Mouse (Mus musculus): ENCODE results near the gene Hnrnpu.

- TF ChIP-seq MAFK (IDR thresholded peaks at IDR 0.05; ENCODE audit: insufficient read depth, low read depth, low read length) (no peak), ZC3H11A (IDR thresholded peaks at IDR 0.05; ENCODE audit: borderline replicate concordance, low read depth, low read length) (no peak), HCFC1 (IDR thresholded peaks at IDR 0.05; ENCODE audit: borderline replicate concordance, insufficient read depth, low read length) (no peak), ZNF384 (IDR thresholded peaks at IDR 0.05; ENCODE audit: low read depth, low read length) (no peak), CHD2 (IDR thresholded peaks at IDR 0.05; ENCODE audit: low read depth, low read length) (no peak)
Observed at GRCm38 (mm10) chr1:178338318-178338641, 683 bp upstream of the Hnrnpu start.
